Mouse (Mus musculus) liver, embryonic 14 days (tissue): ENCODE measurements around the gene Rpl7l1. TPM values are rescaled to one million over a fixed set of nuclear protein-coding genes. Genes with fewer than 3 reads are reported as not detected.

Source experiments
- polyA plus RNA-seq: library from polyadenylated mRNA; depleted of rRNA; stranded (reverse); fragments of >200 nt; gene quantifications from 2 replicates; pipeline ENCODE4 v1.2.3, GENCODE M21; 2012; rRNA removed

Rpl7l1 gene
- 44.3 and 52.4 TPM in 2 replicates for polyA plus RNA-seq

GRCm38 (mm10) chr17:46782341-46783221 is at the start of gene Rpl7l1:
TSS of gene Rpl7l1 (minus strand) at chr17:46782672.

DNA sequence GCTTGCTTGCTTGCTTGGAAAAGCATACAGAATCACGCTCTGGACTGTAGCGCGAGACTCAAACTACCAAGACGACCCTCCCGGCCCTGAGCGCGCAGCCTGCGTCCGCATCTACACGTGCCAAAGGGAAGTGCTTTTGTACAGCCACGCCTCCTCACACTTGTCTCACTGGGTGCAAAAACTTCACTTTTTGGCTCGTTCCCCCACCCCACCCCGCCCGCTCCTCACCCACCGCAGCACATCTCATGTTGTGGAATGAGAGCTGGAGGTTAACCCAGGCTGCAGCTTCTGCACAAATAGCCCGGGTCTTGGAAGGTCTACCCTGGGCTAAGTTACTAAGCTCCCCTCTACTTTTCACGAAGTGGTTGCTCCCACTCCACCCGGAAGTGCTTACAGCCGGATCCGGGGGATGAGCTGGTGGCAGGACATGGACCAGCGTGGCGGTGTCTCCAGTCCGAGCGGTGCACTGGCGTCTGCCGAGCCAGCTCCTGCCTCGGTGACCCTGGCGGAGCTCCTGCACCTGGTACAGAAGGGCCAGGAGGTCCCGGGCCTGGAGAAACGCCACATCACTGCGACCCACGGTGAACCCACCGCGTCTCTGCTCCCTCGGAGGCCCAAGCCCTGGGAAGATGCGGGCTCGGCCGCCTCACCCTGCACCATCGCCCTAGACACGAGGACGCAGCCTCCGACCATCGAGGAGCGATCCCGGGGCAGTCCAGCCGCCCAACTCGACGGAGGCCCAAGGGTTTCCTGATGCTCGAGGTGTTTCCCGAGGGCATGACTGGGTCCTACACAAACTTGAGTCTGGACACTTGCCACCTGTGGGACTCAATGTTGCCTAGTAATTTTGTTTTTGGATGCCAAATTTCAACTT is 9.8 kb downstream of the Rpl7l1 start, which contains the start of gene 2310039H08Rik:
Gene 2310039H08Rik, plus strand, starts transcription at position 232 of the 874 bp plus-strand sequence.

GRCm38 (mm10) chr17:46763544-46763943 is 18.9 kb downstream of the Rpl7l1 start, which contains the start of gene Ptcra:
TSS of gene Ptcra (minus strand) at chr17:46763712.

DNA sequence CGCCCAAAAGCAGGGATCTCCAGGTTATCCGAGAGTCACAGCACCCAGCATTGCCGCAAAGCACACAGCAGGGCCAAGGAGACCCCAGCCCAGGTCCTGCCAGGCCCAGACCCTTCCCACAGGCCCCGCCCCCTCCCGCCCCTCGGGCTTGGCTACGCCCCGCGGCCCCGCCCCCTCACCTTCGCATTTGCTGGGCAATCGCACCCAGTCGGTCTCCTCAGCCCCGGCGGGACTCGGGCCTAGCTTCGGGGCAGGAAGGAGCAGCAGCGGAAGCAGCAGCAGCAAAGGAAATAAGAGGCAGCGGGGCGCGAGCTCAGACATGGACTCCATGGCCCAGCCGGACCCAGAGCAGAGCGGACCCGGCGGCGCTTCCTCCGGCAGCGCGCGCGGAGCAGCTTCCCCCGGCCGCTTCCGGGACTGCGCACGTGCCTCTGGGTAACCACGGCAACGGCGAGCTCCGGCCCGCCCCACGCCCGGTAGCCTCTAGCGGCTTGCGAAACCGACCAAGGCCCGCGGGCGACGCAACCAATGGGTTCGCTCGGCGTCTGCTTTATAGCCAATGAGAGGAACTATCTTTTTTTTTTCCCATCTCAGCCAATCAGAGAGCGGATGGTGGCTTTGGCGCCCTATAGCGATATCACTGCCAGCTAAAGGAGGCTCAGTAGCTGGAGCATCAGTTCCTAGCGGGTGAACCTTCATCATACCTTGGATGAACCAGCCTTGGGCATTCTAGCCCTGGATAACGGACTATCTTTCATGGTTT is 30.5 kb downstream of the Rpl7l1 start, which contains the start of gene Cnpy3:
Gene Cnpy3, minus strand, starts transcription at position 421 of the 763 bp plus-strand sequence.

DNA sequence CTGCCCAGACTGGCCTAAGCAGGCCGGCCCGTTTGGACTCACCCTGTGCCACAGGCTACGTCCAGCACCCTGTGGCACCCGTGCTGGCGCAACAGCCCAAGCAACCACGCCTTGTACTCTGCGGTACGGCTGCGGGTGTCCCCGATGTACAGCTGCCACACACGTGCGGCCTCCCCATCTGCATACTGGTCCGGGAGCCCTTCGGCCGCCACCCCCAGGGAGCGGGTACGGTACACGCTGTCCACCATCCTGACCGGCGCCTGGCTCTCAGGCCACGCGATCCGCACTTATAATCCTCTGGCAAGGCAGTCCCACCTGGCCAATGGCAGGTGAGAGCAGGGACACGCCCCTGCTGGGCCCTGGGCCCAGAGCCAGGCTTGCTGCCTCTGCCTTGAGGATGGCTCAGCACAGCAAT is 53.6 kb downstream of the Rpl7l1 start, which contains the start of gene Gnmt:
Gene Gnmt, minus strand, starts transcription at position 265 of the 415 bp plus-strand sequence.

Other genes with a start within 250 kb of the Rpl7l1 start
- 0.53 and 0.63 TPM in 2 replicates for gene Cul9, start 236.3 kb downstream of the Rpl7l1 start, polyA plus RNA-seq
- gene Srf, start 226.5 kb downstream of the Rpl7l1 start, polyA plus RNA-seq: 15.7 and 15.8 TPM in 2 replicates
- gene Ptk7, start 153.2 kb downstream of the Rpl7l1 start, polyA plus RNA-seq: 3.6 and 3.7 TPM in 2 replicates
- gene Klc4, start 136.7 kb downstream of the Rpl7l1 start, polyA plus RNA-seq: 3.3 and 4.2 TPM in 2 replicates
- gene Mrpl2, start 136.4 kb downstream of the Rpl7l1 start, polyA plus RNA-seq: 35.6 and 37.0 TPM in 2 replicates
- 13.2 and 13.9 TPM in 2 replicates for gene Cul7, start 132.3 kb downstream of the Rpl7l1 start, polyA plus RNA-seq
- gene Rrp36, start 108.3 kb downstream of the Rpl7l1 start, polyA plus RNA-seq: 21.1 and 24.2 TPM in 2 replicates
- gene Mea1, start 103.9 kb downstream of the Rpl7l1 start, polyA plus RNA-seq: 38.2 and 43.8 TPM in 2 replicates
- gene Klhdc3, start 101.8 kb downstream of the Rpl7l1 start, polyA plus RNA-seq: 34.0 and 41.3 TPM in 2 replicates
- 22.5 and 25.0 TPM in 2 replicates for gene Ppp2r5d, start 77.6 kb downstream of the Rpl7l1 start, polyA plus RNA-seq
- gene Pex6, start 71.2 kb downstream of the Rpl7l1 start, polyA plus RNA-seq: 8.4 and 8.9 TPM in 2 replicates
- gene Gnmt, start 53.5 kb downstream of the Rpl7l1 start, polyA plus RNA-seq: 15.3 and 17.4 TPM in 2 replicates
- 17.8 and 18.8 TPM in 2 replicates for gene Cnpy3, start 30.5 kb downstream of the Rpl7l1 start, polyA plus RNA-seq
- gene Ptcra, start 19.0 kb downstream of the Rpl7l1 start, polyA plus RNA-seq: 0.01 and 0.07 TPM in 2 replicates
- 32.9 and 35.8 TPM in 2 replicates for gene 2310039H08Rik, start 10.0 kb downstream of the Rpl7l1 start, polyA plus RNA-seq
- gene Bicral, start 75.8 kb upstream of the Rpl7l1 start, polyA plus RNA-seq: 2.9 TPM in 2 replicates
- 8.6 and 9.1 TPM in 2 replicates for gene Tbcc, start 108.0 kb upstream of the Rpl7l1 start, polyA plus RNA-seq
- not detected in 2 replicates for gene Prph2, start 127.8 kb upstream of the Rpl7l1 start, polyA plus RNA-seq
- 9.1 and 10.7 TPM in 2 replicates for gene Ubr2, start 227.9 kb upstream of the Rpl7l1 start, polyA plus RNA-seq